Mouse (Mus musculus) layer of hippocampus, adult 8-10 months (tissue): ENCODE data around the gene Mpig6b. TPM values are rescaled to one million over a fixed set of nuclear protein-coding genes. Genes with fewer than 3 reads are reported as not detected.
A peak's percentile ranks its signal among the peaks of the same experiment; 100 is the strongest.
"Not testable (repeated sequence)": the region's sequence is repeated elsewhere in the genome, so short reads cannot be mapped to it uniquely, and the experiment has no call there.

Experiments
- DNase-seq, 2 experiments: peaks; one replicate each; pipeline ENCODE4 v3.0.0; 2022; ENCODE audit warnings: low spot score in 2 of 2
- total RNA-seq, 4 experiments: library from RNA; stranded (reverse); gene quantifications; 2 replicates each; pipeline ENCODE4 v1.2.4; 2022

Gene Mpig6b
- total RNA-seq, 4 experiments from 2014 or later, result 0.48 TPM; not detected in 3

DNA sequence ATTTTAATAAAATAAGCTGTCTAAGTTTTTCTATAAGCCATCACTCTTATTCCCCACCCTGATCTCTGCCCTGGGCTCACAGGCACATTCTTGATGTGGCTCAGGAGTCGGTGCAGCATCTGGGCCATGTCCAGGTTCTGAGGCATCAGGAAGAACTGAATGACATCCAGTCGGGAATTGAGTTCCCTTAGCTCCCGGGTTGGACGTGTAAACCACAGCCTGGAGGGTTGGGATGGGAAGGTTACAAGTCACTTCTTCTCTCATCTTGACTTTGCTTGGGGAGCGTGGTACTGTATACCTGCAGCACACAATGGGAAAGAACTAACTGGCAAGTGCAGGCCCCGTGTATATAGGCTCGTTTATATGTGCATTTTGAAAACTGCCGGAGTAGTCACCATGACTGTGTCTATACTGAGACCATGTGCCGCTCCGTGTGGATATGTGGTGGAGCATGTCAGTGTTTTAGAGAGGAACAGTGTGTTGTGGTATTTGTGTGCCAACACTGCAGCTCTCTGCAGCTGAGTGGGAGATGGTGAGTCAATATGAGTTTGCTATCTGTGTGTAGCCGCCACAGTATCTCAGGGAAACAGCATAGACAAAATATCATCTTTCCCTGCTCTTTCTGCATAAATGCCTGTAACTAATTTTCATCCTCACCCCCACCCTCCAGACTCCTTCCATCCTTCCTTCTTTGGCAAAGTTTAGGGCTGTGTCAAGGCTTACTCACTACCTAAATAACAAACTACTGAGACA lies 26.7 kb downstream of the Mpig6b start:
- peak; percentile 53 to 62 for DNase-seq

DNA sequence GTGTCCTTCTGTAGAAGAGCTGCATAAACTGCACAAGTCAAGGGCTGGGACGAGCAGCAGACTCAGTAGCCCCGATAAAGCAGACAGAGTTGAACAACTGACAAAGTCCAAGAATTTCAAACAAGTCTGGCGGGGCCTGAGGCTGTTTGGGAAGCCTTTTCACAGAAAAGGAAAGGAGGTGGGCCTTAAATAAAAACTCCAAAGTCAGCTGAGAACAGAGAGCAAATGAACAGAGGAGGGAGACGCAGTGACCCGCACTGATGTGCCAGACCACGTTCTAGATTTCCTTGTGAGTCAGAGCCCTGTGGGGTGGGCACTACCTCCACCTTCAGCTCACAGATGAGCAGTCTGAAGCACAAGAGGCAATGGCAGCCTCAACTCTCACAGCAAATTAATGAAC lies 31.1 kb downstream of the Mpig6b start:
- DNase-seq, result no peak

DNA sequence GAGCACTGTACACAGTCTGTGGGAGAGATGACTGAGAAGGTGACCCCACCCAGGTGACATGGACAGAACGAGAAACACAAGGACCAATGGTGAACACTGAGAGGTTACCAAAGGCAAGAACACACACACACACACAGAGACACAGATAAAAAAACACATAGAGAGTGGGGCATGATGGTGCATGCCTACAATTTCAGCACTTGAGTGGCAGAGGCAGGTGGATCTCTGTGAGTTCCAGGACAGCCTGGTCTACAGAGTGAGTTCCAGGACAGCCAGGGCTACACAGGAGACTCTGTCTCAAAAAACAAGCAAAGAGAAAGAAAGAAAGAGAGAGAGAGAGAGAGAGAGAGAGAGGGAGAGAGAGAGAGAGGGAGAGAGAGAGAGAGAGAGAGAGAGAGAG lies 32.3 kb downstream of the Mpig6b start:
- not testable (repeated sequence) for DNase-seq

DNA sequence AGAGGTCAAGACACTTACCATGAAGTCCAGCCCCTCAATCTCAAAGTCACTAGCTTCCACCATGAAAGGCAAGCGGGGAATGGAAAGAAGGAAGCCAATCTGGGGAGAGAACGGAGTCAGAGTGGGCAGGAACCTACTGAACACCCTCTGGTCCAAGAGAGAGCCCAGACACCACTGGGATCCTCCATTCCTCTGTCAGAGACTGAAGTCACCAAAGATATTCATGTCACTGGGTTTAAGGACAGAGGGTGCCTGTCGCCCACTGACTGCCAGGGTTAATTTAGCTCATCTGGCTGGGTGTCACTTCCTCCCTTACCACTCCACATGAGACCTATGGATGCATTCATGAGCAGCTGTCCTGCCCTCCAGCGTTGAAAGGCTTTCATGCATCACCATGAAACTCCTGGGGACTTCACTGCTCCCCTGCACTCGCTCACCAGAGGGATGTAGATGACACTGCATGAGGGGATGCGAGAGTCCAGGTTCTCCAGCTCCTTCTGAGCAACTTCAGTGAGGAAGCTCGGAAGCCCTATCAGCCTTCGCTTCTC lies 33.6 kb downstream of the Mpig6b start:
- no peak for DNase-seq

DNA sequence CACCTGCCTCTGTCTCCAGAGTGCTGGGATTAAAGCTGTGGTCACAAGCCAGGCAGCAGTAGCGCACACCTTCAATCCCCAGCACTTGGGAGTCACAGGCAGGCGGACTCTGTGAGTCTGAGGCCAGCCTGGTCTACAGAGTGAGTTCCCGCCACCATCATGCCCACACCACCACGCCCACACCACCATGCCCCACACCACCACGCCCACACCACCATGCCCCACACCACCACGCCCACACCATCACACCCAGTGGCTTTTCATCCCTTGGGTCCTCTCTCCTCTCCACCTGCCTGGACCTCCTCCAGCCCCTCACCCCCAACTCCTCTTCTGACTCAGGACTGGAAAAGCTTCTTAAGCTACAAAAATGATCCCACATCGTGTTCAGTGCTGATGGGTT lies 34.1 kb downstream of the Mpig6b start:
- DNase-seq, result no peak

DNA sequence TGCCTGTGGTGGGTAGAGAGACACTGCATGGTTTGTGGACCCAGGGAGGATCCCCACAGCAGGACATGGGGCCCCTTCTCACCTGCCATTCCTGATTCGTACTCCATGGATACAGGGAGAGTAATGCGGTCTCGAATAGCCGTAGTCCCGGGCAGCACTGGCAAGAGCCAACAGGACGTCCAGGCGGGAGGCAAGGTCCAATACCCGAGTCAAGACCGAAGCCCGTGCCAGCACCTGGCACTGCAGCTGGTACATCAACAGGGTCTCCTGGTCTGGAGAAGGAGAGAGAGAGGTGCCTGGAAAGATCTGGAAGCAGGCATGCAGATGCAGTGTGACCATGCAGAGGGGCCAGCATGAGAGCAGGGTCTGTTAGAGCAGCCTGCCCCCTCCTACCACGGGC lies 34.7 kb downstream of the Mpig6b start:
- no peak for DNase-seq

DNA sequence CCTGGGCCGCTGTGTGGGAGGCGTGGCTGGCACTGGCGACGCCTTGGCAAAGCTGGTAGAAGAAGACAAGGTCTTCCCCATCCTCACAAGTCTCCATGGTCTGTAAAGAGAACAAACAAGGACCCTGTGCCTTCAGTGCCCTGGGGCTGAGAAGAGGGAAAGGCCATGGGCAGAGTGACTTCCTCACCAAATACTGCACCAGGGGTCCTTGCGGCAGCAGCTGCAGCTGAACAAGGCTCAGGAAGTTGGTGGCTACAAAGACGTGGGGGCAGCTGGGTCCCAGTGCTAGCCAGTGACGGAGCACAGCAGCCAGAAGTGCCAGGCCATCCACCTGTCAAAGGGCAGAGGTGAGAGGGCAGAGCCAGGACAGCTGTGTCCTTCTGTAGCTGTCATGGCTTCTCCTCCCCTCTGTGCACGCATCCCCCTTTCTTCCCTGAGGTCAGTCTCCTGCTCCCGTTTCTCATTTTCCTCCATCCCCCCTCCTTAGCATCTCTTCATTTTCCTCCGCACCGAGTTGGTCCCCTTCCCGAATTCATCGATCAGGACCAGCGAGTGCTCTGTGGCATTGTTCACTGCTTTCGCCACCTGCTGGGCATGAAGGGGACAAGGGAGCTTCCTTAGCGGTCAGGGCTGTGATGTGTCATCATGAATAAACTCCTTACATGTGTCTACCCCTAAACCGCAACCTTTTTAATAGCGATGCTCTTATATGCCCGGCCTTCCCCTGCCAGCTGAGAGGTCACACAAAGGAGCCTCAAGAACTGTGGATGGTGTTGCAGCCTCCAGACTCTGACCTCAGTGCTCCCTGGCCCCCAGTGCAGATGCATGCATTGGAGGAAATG lies 36.1 kb downstream of the Mpig6b start:
- no peak for DNase-seq

DNA sequence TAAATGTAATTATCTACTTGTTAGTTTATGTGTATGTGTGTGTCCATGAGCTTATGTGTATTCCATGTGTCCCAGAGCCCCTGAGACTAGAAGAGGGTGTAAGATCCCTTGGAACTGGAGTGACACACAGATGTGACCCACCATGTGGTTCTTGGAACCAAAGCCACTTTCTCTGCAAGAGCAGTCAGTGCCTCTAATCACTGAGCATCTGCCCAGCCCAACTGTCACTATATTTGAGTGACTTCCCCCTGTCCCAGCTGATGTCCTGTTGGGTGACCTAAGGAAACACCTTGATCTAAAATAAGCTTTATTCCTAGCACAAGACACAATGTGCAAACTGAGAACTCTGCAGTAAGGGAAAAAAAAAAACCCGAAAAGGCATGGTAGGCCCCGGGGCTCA lies 37.7 kb downstream of the Mpig6b start:
- no peak for DNase-seq

DNA sequence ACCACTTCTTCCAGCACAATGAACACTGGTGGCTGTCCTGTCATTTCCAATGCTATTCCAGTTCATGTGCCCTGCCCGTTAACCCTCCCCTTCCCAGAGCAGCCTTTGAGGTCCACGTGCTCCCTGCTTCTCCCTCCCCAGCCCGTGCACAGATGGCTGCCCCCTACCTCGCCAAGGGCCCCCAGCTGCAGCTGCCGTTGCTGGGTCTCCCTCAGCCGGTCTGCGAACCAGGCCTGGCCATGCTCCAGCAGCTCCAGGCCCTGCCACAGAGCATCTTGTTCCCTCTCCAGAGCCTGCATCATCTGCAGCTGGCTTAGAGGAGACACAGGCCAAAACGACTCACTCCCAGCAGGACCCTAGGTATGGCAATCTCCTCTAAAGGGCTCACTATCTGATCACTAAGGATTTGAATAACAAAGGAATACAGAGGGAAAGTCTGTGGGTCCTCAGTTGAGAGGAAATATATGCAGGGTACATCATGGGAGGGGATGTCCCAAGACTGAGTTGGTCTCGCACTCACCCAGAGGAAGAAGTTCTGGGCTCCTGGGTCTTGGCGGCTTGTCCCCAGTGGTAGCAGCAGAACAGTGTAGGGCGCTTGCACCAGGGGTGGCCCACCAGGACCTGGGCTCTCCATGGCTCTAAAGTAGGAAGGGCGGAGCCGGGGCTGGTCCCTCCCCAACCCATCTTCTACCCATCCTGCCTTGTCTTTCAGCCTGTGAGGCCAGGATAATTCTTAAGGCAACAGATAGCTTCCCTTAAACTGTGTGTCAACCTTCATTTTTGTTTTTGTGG lies 38.5 kb downstream of the Mpig6b start, which contains the start of gene Sapcd1:
TSS of gene Sapcd1 (minus strand) at position 740 of the 792 bp plus-strand sequence.
- DNase-seq, result peak in 1 of 2 experiments; percentile 38

DNA sequence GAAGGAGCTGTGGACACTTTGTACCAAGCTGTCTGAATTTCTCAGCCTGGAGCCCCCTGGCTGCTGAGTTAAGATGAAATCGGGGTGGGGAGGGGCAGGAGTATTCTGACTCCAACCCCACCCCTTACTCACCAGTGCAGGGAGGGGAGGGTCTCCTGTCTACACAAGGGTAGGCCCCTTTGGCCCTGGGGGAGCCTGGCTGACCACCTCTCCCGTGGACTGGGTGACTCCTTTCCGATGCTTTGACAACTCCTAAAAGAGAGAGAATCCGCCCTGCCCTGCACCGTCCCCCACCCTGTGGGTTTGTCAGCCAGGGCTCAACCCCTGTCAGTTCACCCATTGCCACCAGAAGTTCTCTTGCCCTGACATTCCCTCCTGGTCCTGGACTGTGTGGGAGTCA lies 39.8 kb downstream of the Mpig6b start:
- DNase-seq, result no peak

DNA sequence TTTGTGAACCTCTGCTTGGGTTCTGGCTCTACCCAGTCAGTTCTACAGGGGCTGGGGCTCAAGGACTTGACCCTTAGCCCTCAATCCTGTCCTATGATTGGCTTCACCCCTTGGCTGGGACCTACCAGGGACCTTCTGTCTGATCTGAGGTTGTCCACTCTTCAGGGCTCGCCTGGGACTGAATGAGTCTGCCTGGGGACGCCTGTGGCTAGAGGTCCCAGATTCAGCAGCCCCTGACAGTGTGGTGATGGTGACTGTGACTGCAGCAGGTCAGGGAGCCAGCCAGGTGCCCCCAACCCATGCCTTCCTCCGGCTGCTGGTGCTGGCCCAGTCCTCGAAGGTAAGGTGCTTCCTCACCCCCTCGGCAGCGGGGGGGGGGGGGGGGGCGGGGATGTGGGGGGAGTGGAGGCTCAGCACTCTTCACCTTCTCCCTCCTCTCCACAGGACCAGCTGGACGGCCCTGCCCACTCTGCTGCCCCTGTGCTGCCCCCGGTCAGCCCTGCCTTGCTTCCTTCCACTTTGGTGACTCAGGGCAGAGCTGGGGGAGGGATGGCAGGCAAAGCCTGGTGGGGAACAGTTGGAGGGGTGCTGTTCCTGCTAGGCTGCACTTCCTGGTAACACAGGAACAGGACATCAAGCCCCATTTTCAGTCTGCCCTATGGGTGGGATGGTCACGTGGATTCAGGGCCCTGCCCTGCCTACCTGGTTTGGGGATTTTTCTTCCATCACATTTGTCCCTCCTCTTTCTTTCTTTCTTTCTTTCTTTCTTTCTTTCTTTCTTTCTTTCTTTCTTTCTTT lies 41.1 kb downstream of the Mpig6b start:
- DNase-seq, result no peak

DNA sequence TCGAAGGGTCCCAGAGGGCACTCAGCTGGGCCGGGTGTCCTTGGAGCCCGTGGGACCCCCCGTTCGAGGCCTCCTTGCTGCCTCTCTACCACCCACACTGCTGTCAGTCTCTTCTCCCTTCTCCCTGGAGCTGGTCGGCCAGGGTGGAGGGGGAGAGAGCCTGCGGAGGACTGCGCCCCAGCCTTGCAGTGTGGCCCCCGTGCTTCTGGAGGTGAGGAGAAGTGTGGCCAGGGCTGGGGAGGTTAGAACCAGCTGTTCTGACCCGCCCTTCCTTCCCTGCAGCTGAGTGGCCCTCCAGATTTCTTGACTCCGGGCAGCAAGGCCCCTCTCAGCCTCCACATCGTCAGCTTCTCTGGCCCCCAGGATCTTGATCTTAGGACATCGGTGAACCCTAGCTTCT lies 41.7 kb downstream of the Mpig6b start:
- DNase-seq, result no peak

DNA sequence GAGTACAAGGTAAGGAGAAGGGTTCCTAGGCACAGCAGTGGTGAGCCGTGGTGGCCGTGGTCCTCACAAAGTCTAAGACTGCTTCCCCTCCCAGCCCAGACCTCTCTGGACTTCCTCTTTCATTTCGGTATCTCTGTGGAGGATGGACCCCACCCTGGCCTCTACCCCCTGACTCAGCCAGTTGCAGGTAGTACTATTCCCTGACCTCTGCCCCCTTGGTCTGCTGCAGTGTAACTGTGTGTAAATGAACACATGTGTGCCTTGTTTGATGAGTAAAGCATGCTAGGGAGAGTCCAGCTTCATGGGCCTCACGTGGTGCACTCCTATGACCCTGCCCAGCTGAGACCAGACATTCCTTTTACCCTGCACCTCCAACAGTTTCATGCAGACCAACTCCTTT lies 42.2 kb downstream of the Mpig6b start:
- no peak for DNase-seq

DNA sequence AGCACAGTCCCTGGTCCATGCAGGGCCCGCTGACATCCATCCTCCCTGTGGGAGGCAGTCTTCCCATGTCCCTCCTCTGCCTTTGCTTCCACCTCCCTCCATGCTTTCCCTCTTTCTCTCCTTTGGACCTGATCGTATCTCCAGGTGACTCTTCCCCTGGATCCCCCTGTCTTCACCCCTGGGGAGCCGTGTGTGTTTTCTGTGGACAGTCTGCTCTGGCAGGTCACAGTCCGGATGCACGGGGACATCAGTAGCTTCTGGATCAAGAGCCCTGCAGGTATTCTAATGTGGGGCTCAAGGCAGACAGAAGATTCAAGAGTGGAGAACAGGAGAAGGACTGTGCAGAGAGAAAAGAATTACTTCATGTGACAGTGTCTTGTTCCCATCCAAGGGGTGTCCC lies 42.8 kb downstream of the Mpig6b start:
- no peak for DNase-seq

DNA sequence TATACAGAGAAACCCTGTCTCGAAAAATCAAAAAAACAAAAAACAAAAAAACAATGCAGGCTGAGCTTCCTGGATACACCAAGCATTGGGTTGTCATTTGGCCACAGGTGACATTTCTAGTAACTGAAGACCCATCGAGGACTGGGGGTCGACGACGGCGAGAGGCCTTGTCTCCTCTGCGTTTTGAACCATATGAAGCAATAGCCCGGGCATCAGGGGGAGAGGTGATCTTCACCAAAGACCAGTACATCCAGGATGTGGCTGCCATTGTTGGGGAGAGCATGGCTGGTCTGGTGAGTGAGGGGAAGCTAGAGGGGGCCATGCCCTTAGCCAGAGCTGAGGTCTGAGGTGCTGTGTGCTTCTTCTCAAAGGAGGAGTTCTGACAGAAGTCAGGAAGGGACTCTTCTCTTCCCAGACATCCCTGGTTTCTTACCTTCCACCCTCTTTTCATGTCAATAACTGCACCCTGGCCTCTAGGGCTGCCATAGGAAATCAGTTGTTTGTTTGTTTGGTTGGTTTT lies 43.4 kb downstream of the Mpig6b start:
- DNase-seq, result no peak

DNA sequence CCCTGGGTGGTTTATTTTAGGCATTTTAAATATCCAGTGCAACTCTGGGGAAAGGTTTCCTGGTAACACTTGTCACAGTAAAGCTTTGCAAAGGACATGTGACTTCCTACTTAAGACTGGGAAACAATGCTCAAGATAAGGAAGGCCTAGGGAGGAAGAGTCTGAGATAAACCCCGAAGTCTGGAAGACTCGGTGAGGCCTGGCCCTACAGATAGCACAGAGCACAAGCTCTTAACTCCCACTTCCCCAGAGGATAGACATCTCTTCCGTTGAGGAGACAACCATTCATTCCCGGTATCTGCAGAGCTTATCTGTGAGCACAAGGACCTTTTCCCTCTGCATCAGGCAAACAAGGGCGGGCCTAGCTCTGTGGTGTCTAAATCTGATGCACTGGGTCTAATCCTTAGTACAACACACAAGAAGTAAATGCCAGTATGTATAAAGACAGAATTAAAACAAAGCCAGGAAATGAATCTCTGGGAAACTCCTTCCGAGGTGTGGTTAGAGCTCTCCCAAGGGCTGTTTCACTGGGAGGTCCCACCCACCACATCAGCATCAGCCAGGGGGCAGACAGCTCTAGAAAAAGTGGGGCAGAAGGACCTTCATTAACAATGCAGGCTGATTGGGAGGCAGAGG lies 44.0 kb downstream of the Mpig6b start:
- no peak for DNase-seq

DNA sequence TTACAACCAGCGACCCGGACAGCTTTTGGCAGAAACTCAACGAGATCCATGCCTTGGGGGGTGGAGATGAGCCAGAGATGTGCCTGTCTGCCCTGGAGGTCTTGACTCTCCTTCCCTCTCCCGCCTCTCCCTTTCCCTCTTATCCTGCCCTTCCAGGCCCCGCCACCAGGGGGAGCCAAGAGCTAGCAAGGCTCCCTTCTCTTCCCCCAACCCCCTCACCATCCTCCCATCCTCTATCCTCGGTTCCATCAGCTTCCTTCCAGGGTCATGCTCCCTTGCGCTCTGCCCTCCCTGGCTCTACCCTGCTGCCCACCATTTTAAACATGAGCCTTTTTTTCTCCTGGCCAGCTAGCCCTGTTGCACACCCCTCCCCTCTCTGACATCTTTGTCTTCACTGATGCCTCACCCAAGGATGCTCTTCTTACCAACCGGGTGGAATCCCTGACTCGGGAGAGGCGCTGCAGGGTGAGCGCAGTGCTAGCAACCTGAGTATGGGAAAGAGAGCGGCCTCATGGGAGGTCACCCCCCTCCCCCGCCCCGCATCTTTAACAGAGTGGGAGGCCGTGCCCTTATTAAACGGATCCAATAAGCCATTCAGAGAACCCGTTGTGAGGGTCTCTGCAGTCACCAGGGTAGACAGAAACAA lies 44.7 kb downstream of the Mpig6b start:
- DNase-seq, result peak; percentile 64 to 89

DNA sequence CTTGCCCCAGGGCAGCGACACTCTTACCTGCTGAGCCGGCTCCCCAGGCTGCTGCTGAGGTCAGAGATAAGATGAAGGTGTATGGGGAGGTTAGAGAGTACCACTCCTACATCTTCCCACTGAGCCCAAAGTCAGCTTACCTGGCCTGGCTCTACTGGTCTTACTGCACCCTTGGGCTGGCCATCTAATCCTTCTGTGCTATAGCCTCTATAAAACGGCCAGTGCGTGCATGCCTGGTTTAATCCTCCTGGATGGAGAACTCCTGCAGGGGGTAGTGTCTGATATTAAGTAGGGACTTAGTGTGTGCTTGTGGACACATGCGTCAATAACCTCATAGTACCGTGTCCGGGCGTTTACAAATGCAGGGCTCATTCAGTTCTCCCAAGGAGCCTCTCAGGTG lies 45.4 kb downstream of the Mpig6b start:
- DNase-seq, result no peak

DNA sequence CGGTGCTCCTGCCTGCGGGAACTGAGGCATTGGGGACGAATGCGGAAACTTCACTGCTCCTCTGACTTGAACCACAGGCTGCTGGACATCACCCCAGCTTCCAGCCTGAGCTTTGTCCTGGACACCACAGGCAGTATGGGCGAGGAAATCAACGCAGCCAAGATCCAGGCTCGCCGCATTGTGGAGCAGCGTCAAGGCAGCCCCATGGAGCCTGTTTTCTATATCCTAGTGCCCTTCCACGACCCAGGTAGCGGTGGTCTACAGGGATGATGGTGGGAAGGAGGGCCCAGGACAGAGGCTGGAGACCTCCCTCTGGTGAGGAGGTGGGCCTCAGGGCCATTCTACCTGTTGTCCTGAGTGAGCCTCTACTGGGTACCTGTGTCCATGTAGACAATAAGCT lies 46.1 kb downstream of the Mpig6b start:
- no peak for DNase-seq

DNA sequence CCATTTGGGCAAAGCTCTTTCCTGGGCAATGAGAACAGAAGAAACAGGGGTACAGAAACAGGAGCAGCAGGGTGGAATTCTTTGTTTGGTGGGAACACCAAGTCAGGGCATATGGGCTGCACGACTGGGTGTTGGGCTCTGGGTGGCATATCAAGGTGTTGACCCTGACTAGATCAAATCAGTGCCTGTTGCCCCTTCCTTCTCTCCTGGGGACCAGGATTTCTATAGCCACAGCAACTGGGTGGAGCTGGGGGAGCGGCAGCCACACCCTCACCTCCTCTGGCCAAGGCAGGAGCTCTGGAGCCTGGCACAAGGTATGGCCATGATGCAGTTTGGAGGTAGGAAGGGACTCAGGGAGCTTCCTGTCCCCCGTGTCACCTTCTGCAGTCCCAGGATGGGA lies 47.8 kb downstream of the Mpig6b start:
- no peak for DNase-seq
